Mouse (Mus musculus) limb, embryonic 14.5 days (tissue): ENCODE data around the gene Mapk1ip1. TPM values are rescaled to one million over a fixed set of nuclear protein-coding genes. Genes with fewer than 3 reads are reported as not detected.

ENCODE experiments used
- ATAC-seq: fragments of 200-750 bp; cut with Nextera tagmentation; 2 replicates; pipeline ENCODE4 v1.8.0; 2017; ENCODE audit warnings: low read depth, moderate number of reproducible peaks, moderate TSS enrichment; ENCODE audit not compliant: low FRiP score
- DNase-seq: peaks from one replicate; pipeline ENCODE4 v3.0.0-alpha.2; 2015; ENCODE audit warnings: low spot score
- H3K27ac ChIP-seq: fragments of 300-500 bp; sonication (generic); replicated peaks from 2 replicates; pipeline ENCODE4 v1.5.1; 2014; ENCODE audit warnings: low read depth, mild to moderate bottlenecking, low read length, moderate library complexity, mixed read lengths
- H3K27me3 ChIP-seq: fragments of 300-500 bp; sonication (generic); 2 replicates; pipeline ENCODE4 v1.6.1; 2014; ENCODE audit warnings: low read length, mixed read lengths; ENCODE audit not compliant: control insufficient read depth, insufficient read depth
- H3K36me3 ChIP-seq: fragments of 300-500 bp; sonication (generic); 2 replicates; pipeline ENCODE4 v1.6.1; 2014; ENCODE audit warnings: mild to moderate bottlenecking, low read length, moderate library complexity, mixed read lengths; ENCODE audit not compliant: control insufficient read depth, insufficient read depth
- H3K4me1 ChIP-seq: fragments of 300-500 bp; sonication (generic); 2 replicates; pipeline ENCODE4 v1.6.1; 2014; ENCODE audit warnings: antibody characterized with exemption, low read length, mixed read lengths; ENCODE audit not compliant: control insufficient read depth, insufficient read depth
- H3K4me2 ChIP-seq: fragments of 300-500 bp; sonication (generic); replicated peaks from 2 replicates; pipeline ENCODE4 v1.6.1; 2014; ENCODE audit warnings: low read depth, mild to moderate bottlenecking, low read length, moderate library complexity; ENCODE audit not compliant: severe bottlenecking
- H3K4me3 ChIP-seq: fragments of 300-500 bp; sonication (generic); replicated peaks from 2 replicates; pipeline ENCODE4 v1.5.1; 2014; ENCODE audit warnings: low read length
- H3K9ac ChIP-seq: fragments of 300-500 bp; sonication (generic); 2 replicates; pipeline ENCODE4 v1.6.1; 2014; ENCODE audit warnings: mild to moderate bottlenecking, low read depth, low read length, moderate library complexity; ENCODE audit not compliant: severe bottlenecking
- H3K9me3 ChIP-seq: fragments of 300-500 bp; sonication (generic); 2 replicates; pipeline ENCODE4 v1.6.1; 2016; ENCODE audit warnings: low read length; ENCODE audit not compliant: control insufficient read depth
- POLR2A ChIP-seq: fragments of 200-500 bp; IDR thresholded peaks from 2 replicates; pipeline ENCODE4 v1.8.0; 2012; ENCODE audit warnings: inconsistent platforms, mild to moderate bottlenecking, moderate library complexity, borderline replicate concordance; ENCODE audit not compliant: insufficient read depth, insufficient read length; ENCODE audit errors: extremely low read depth
- WGBS: fragments of 180-500 bp; shearing (Covaris S2); extraction: QIAGEN DNeasy Blood & Tissue Kit; methylation state at CpG from one replicate; pipeline ENCODE4 v1.1.7; 2014; 5-methylcytosine and 5-hydroxymethylcytosine counted together
- polyA plus RNA-seq, 2 experiments: library from polyadenylated mRNA; depleted of rRNA in 1 of 2; stranded (reverse) in 1 of 2; unstranded in 1 of 2; fragments of >200 nt; fragmentation: Nextera tagmentation in 1 of 2; extraction: Ambion mirVana in 1 of 2; gene quantifications; 2 replicates each; pipeline versions ENCODE4 v1.2.1 to v1.2.3; 2012 to 2014

Gene Mapk1ip1
- polyA plus RNA-seq, 2 experiments, result 14.3 to 39.4 TPM

DNA sequence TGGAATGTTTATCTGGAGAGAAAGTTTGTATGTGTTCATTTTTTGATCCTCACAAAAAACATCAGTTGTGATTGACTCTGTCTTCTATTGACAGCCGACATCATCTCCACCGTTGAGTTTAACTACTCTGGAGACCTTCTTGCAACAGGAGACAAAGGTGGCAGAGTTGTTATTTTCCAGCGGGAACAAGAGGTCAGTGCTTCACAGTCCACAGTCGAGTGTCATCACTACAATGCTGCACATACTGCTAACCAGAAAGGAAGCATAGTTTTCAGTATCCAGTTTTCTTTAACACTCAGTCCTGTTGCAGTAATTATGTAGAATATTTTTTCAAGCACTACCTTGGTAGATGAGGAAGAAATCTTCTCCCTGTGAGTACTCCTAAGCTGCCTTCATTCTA lies 22.2 kb upstream of the Mapk1ip1 start:
- ATAC-seq (no peak), DNase-seq (no peak)
- no peak overlapping the region for H3K27ac ChIP-seq
- 92% methylated on average over 4 of the region's 4 CpGs for WGBS
- H3K4me1 ChIP-seq, result peaks cover 8% of the 10 kb centered on the region
- no peak overlapping the region for H3K4me3 ChIP-seq
- H3K9ac ChIP-seq, result no peak overlapping the region
- no peak for TF ChIP-seq POLR2A
- H3K36me3 ChIP-seq, result peaks cover 40% of the 10 kb centered on the region
- no peaks in the 10 kb centered on the region for H3K27me3 ChIP-seq
- no peak overlapping the region for H3K4me2 ChIP-seq
- H3K9me3 ChIP-seq, result no peaks in the 10 kb centered on the region

DNA sequence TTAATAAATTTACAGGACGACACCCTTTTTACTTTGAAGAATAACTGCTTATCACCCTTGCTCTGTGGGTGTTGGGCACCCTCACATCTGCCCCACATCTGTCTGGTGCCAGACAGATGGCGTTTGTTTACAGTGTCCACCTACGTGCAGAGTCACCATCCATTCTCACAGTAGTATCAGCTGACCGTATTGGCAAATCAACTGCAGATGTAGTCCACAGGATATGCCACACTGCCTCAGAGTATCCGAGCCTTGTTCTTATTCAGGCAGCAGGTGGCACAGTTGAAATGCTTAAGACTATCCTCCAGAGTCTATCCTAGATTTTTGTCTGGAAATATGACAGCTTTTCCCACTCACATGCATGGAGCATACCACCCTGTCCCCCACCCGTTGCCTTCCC lies 21.2 kb upstream of the Mapk1ip1 start:
- peaks cover 31% of the 10 kb centered on the region for H3K36me3 ChIP-seq
- no peaks in the 10 kb centered on the region for H3K9me3 ChIP-seq
- DNase-seq (no peak), ATAC-seq (no peak)
- no peak overlapping the region for H3K9ac ChIP-seq
- H3K4me2 ChIP-seq, result no peak overlapping the region
- no peaks in the 10 kb centered on the region for H3K27me3 ChIP-seq
- no peak overlapping the region for H3K4me3 ChIP-seq
- 50% methylated on average over 6 of the region's 6 CpGs for WGBS
- no peak overlapping the region for H3K27ac ChIP-seq
- no peak for TF ChIP-seq POLR2A
- H3K4me1 ChIP-seq, result peaks cover 11% of the 10 kb centered on the region

DNA sequence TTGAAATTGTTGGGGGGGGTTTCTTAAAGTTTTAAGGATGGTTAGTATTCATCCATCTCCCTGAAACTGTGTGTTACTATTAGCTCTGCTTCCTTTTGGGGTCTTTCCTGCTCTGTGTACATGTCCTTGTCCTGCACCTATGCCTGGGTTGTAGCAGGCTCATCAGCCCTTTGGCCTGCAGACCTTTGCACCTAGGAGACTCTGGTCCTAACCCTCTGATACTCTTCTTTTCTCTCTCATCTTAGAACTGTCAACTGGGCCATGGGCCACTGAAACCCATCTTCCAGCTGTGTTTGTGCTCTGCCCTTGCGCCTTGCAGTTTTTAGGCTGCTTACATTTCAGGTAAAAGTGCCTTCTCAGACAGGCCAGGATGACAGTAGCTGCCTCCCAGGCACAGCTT lies 18.7 kb upstream of the Mapk1ip1 start:
- ATAC-seq (no peak), DNase-seq (no peak)

DNA sequence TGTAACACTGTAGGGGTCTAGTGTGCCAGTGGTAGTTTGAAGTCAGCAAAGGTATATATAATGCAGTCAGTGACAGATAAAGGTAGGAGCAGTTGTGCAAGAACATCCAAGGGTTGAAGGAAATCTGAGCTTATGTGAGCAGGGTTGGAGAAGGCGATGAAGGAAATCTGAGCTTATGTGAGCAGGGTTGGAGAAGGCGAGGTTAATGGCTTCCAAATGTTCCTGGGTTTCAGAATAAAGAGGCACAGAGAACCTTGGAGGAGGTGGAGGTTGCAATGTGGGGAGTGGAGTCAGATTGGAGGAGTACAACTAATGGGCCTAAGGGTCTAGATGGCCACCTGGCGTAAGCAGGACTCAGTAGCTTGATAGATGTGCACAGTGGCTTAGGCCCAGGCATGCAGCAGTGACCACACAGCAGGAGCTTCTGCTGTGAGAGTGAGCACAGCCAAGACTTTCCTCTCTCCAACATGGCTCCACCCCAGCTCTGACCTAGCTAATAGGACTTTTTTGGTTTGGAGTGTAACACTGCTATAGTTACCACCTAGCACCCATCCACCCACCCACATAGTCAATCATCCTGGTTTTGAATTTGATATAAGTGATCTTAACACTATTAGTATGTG lies 18.0 kb upstream of the Mapk1ip1 start:
- ATAC-seq, result peak; percentile 51; the same call in 1 of the 2 replicates
- WGBS, result 41% methylated on average over 3 of the region's 3 CpGs
- Histone ChIP-seq H3K36me3 (peaks cover 13% of the 10 kb centered on the region), H3K4me3 (no peak overlapping the region), H3K27ac (0 out of 2 replicates have a peak overlapping the region, but pooled peaks have one; percentile 52), H3K27me3 (no peaks in the 10 kb centered on the region), H3K9ac (no peak overlapping the region), H3K9me3 (no peaks in the 10 kb centered on the region), H3K4me1 (peaks cover 11% of the 10 kb centered on the region), H3K4me2 (no peak overlapping the region)
- DNase-seq, result no peak
- TF ChIP-seq POLR2A, result no peak

More for the DNA sequence above, 18.7 kb upstream of the Mapk1ip1 start:
- H3K9me3 ChIP-seq, result no peaks in the 10 kb centered on the region
- no peak for TF ChIP-seq POLR2A
- H3K4me1 ChIP-seq, result peaks cover 11% of the 10 kb centered on the region
- H3K9ac ChIP-seq, result no peak overlapping the region
- no peak overlapping the region for H3K4me3 ChIP-seq
- 93% methylated on average over 1 of the region's 1 CpGs for WGBS
- no peak overlapping the region for H3K27ac ChIP-seq
- peaks cover 15% of the 10 kb centered on the region for H3K36me3 ChIP-seq
- no peak overlapping the region for H3K4me2 ChIP-seq
- no peaks in the 10 kb centered on the region for H3K27me3 ChIP-seq

DNA sequence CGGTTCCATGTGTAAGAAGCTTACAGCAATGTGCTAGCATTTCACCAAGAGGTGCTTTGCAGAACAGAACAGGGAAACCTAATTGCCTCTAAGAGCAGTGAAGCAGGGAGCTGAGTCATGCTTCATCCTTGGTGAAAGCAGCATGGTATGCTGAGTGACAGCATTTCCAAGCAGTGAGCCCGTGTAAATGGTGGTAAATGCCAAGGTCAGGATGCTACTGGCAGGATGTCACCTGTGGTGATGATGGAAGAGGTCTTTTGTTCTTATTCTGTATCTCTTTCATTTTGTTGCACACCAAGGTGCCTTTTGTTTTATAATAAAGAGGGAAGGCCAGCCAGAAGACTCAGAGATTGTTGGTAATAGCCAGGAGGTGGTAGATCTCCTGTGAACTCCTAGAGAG lies 10.6 kb upstream of the Mapk1ip1 start:
- Histone ChIP-seq H3K4me3 (no peak overlapping the region), H3K27ac (no peak overlapping the region), H3K4me1 (no peaks in the 10 kb centered on the region), H3K9me3 (no peaks in the 10 kb centered on the region), H3K9ac (no peak overlapping the region), H3K4me2 (no peak overlapping the region), H3K27me3 (no peaks in the 10 kb centered on the region), H3K36me3 (peaks cover 24% of the 10 kb centered on the region)
- no peak for TF ChIP-seq POLR2A
- ATAC-seq (no peak), DNase-seq (no peak)
- WGBS, result 85% methylated on average over 2 of the region's 2 CpGs
